Mouse (Mus musculus) cortical plate, adult 2 months (tissue): Measurements from ENCODE around the gene Txndc17.

ENCODE experiments used
- CTCF ChIP-seq: fragments of 200-500 bp; IDR thresholded peaks from 2 replicates; pipeline ENCODE4 v1.5.1; 2011; ENCODE audit warnings: mild to moderate bottlenecking, control low read depth, low read length; ENCODE audit not compliant: insufficient read depth; ENCODE audit errors: extremely low read depth
- POLR2A ChIP-seq: fragments of 200-500 bp; IDR thresholded peaks from 2 replicates; pipeline ENCODE4 v1.6.1; 2011; ENCODE audit warnings: mild to moderate bottlenecking, low read length, control low read depth; ENCODE audit not compliant: insufficient read depth; ENCODE audit errors: extremely low read depth

DNA sequence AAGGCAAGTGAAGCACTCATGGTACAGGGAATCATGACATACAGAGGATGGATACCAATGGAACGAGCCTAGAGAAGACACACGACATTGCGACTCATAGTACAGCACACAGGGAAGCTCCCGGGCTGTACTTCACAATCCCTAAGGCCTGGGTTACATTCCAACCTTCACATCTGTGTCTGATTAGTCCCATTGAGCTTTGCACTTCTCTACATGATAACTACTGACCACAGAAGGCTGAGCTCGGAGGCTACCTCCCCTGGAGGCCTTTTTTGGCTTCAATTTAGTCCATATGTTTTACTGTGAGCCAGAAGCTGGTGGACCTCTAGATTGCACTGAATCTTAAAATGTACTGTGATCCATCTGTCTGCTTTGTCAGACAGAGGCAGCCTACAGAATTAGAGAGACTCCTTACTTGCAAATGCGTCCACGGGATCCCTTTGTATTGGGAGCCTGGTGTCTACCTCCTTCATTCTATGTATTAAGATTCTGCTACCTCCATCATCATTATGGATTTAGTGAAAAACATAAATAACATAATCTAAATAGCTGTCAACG, 37.9 kb downstream of the Txndc17 start:
- TF ChIP-seq POLR2A (no peak), CTCF (no peak)
